Mouse (Mus musculus): ENCODE measurements around the gene Il17rd. TPM values are rescaled to one million over a fixed set of nuclear protein-coding genes. Genes with fewer than 3 reads are reported as not detected.

Il17rd gene
- polyA plus RNA-seq, 1 experiment from 2014 or later = 5.4 TPM

DNA sequence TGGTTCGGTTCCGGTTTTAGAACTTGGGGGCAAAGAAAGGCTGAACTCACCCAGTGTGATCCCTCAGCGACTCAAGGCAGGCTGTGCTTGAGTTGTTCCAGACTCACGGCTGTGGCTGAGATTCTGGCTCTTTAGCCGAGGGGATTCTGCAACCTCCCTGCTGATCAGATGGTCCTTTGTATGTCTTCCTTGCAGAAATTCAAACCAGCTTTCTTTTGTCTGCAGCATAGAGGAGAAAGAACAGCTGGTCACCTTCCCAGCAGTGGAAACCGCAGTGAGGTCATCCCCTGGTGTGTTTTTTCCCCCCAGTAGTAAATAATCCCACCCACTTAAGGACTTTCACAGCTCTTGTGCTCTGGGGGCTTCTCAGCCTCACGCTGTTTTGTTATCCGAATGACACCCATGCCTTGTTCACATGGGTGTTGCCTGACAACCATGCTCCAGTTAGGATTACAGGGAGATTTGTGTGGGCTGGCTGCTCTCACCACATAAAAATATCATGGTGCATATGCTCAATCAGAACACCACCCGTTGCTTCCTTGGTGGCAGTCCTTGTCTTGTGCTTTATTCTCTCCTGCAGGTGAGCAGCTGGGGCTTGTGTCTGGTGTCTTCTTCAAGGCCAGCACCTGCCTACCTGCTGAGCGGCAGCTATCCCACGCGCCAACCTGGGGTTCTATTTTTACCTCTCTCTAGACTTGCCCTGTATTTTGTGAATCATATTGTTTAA is 67.2 kb downstream of the Il17rd start:
- ATAC-seq (ENCODE audit: low FRiP score) = no peak
- Histone ChIP-seq H3K9ac (no peak overlapping the region), H3K9me3 (no peaks in the 10 kb centered on the region), H3K27me3 (no peaks in the 10 kb centered on the region), H3K4me3 (replicated peaks) (no peak overlapping the region), H3K27ac (0 out of 2 replicates have a peak overlapping the region, but pooled peaks have one; percentile 25), H3K4me1 (peaks cover 9% of the 10 kb centered on the region), H3K36me3 (replicated peaks) (no peaks in the 10 kb centered on the region), H3K4me2 (no peak overlapping the region)
- WGBS = 65% methylated on average over 12 of the region's 12 CpGs

DNA sequence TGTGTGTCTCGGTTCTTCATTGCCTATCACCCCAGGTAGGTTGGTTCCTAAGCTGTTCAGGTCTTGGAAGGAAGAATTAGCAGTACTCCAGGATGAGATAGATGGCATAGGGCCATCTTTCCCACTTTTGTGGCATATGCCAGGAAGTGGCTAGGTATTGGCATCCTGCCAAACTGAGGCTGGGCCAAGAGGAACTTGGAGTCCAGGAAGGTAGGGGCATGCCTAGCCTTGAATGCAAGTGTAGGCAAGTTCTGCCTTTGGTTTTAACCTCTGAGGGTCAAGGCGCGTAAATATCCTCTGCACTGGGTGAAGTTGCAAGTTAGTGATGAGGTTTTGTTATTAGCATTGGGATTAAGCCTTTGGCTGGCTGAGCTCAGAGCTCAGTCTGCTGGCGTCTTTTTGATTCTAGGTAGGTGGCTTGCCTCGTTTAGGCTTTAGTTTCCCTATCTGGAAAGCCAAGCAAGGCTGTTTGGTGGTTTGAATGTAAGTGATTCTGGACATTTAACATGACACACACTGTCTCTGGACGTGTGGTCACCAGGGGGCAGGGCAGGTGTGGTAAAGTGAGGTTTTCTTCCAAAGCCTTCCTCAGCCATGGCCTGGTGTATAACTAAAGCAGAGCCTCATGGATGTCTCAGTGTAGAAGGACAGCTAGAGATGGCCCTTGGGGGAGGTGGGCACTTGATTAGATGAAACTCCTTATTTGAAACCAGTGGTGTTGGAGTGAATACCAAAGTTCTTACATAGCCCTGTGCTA is 70.2 kb downstream of the Il17rd start:
- H3K36me3 ChIP-seq (replicated peaks) = no peaks in the 10 kb centered on the region
- no peak overlapping the region for H3K4me3 ChIP-seq (replicated peaks)
- 73% methylated on average over 6 of the region's 6 CpGs for WGBS
- ATAC-seq (ENCODE audit: low FRiP score) = no peak
- peaks cover 11% of the 10 kb centered on the region for H3K27me3 ChIP-seq
- no peak overlapping the region for H3K27ac ChIP-seq
- no peaks in the 10 kb centered on the region for H3K9me3 ChIP-seq
- H3K9ac ChIP-seq = no peak overlapping the region
- no peak overlapping the region for H3K4me2 ChIP-seq
- peaks cover 9% of the 10 kb centered on the region for H3K4me1 ChIP-seq

DNA sequence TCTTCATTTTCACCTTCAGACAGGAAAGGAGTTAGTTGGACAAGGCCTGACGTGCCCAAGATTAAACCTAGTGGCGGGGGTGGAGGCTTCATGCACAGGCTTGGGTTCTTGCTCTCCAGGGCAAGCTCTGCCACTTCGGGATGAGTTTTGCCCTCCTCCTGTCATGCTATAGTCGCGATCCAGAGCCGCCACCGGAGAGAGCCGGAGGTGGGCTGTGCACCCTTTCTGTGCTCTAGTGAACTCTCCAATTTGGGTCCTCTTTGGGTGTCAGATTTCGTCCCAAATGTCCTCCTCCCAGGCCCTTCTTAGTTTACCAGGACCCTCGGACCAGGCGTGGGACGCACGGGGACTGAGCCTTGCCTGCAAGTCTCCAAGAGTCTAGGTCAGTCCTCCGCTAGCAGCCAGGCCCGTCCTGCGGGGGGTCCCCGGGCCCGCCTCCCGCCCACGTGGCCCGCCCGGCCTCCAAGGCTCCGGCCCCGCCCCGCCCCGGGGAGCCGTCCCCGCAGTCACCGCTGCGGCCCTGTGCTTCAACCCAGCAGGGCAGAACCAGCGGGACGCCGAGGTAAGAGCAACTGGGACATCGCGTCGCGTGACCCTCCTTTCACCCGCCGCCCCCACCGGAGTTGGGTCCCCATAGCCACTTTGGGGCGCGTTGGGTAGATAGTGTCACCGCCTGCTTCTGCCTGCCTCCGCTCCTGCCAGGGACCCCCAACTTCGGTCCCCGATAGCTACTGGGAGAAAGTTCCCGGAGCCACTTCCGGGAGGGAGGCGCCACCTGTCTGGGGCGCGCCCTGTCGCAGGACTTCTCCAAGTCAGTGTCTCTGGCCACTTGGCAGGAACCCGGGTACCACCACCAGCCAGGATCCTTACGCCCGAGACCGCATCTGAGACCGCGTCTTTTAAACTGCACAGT is 75.9 kb downstream of the Il17rd start, which contains the start of gene Arhgef3:
Gene Arhgef3 (plus strand): TSS at position 538 of the 913 bp plus-strand sequence.
- ATAC-seq (ENCODE audit: low FRiP score) = peak; percentile 49; the same call in 1 of the 2 replicates
- peaks cover 55% of the 10 kb centered on the region for H3K27me3 ChIP-seq

DNA sequence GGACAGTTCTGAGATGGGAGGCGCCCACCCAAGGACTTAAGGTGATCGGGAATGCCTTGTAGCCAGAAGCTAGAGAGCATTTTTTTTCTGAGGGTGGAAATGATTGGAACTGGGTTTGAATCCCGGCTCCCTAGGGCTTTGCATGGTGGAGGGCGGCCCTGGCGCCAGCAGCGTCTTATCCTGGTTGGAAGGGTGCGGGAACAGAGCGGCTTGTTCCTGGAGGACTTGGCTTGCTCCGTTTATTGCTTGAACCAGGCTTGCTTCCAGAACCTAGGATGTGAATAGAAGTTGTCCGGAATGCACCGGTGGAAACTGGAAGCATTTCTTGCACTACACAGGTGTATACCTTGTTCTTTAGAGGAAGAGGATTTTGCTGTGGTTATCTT is 76.5 kb downstream of the Il17rd start:
- no peak overlapping the region for H3K9ac ChIP-seq
- ATAC-seq (ENCODE audit: low FRiP score) = no peak
- no peak overlapping the region for H3K27ac ChIP-seq
- peak overlapping the region; percentile 91 for H3K4me2 ChIP-seq
- H3K4me1 ChIP-seq = peaks cover 14% of the 10 kb centered on the region
- H3K9me3 ChIP-seq = no peaks in the 10 kb centered on the region
- H3K36me3 ChIP-seq (replicated peaks) = no peaks in the 10 kb centered on the region
- H3K4me3 ChIP-seq (replicated peaks) = peak overlapping the region; percentile 48
- 14% methylated on average over 11 of the region's 11 CpGs for WGBS
- H3K27me3 ChIP-seq = peaks cover 55% of the 10 kb centered on the region

More for the DNA sequence above, 75.9 kb downstream of the Il17rd start, which contains the start of gene Arhgef3:
- Histone ChIP-seq H3K9ac (peak within 1 kb of the TSS; percentile 56), H3K9me3 (no peaks in the 10 kb centered on the region), H3K4me2 (peak within 1 kb of the TSS; percentile 91), H3K4me3 (replicated peaks) (peak within 1 kb of the TSS; percentile 48), H3K36me3 (replicated peaks) (no peaks in the 10 kb centered on the region), H3K27ac (no peak within 1 kb of the TSS), H3K4me1 (peaks cover 14% of the 10 kb centered on the region)
- WGBS = under 1% methylated on average over 58 of the region's 58 CpGs

DNA sequence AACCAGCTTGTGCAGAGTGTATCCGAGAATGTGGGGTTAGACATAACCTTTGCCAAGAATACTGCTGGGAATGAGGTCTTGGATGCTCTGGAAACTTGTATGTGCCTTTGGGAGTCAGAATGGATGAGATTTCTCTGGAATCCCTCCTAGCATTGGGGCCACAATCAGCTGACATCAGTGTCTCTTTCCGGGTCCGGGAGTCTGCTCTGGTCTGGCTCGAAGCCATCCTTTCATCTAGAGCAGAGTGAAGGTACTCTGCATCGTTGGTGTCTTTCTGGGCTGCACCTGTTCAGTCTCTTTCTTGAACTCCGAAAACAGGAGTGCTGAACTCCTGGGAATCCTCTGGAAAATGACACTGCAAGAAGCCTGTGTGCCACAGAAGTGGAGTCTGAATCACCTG is 77.2 kb downstream of the Il17rd start:
- H3K4me1 ChIP-seq = peaks cover 14% of the 10 kb centered on the region
- H3K4me2 ChIP-seq = no peak overlapping the region
- H3K9ac ChIP-seq = no peak overlapping the region
- H3K4me3 ChIP-seq (replicated peaks) = no peak overlapping the region
- no peaks in the 10 kb centered on the region for H3K9me3 ChIP-seq
- no peaks in the 10 kb centered on the region for H3K36me3 ChIP-seq (replicated peaks)
- H3K27ac ChIP-seq = no peak overlapping the region
- ATAC-seq (ENCODE audit: low FRiP score) = no peak
- 84% methylated on average over 6 of the region's 6 CpGs for WGBS
- peaks cover 55% of the 10 kb centered on the region for H3K27me3 ChIP-seq

DNA sequence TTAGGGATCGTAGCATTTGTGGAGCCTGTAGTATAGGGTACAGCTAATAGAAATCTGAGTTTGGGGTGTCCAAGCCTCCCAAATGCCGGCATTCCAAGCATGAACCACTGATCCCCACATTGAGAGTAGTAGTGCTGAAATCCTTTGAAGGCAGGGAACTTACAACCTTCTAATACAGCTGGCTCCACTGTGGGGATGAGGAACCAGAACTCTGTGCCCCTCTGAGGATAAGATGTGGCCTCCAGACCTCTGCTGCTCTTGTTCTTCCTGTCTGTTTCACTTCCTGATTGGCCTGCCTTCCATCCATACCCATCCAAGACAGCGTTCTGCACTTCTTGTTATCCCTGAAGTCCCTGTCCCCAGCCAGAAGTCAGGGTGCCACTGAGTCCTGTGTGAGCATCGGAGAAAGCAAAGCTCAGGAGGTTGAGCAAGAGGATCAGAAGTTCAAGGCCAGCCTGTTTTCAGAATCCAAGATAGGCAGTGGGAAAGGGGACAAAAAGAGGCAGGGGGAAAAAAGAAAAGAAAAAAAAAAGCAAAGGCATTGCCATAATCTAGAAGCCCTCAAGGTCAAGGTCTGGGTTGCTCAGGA is 77.9 kb downstream of the Il17rd start:
- no peak overlapping the region for H3K27ac ChIP-seq
- H3K4me1 ChIP-seq = peaks cover 14% of the 10 kb centered on the region
- H3K9ac ChIP-seq = no peak overlapping the region
- ATAC-seq (ENCODE audit: low FRiP score) = no peak
- H3K36me3 ChIP-seq (replicated peaks) = no peaks in the 10 kb centered on the region
- H3K4me3 ChIP-seq (replicated peaks) = no peak overlapping the region
- H3K4me2 ChIP-seq = no peak overlapping the region
- H3K9me3 ChIP-seq = no peaks in the 10 kb centered on the region
- WGBS = 85% methylated on average over 4 of the region's 4 CpGs
- peaks cover 55% of the 10 kb centered on the region for H3K27me3 ChIP-seq

DNA sequence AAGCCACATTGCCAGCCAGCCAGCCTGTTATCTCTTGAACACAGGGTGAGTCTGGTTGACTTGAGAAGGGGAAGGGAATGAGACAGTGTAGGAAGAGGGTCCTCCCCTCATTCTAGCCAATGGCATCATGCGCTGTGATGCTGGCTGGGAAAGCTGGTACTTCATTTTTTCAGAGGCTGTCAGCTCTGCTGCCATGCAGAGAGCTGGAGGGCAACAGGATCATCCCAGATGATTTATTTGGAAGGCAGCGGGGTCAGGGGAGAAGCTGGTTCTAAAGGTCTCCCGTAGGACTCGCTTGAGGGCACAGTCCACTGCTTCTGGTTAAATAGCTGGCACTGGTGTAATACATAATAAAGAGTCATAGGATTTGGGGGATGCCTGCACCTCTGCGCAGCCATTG is 79.8 kb downstream of the Il17rd start:
- ATAC-seq (ENCODE audit: low FRiP score) = no peak
- Histone ChIP-seq H3K4me1 (peaks cover 14% of the 10 kb centered on the region), H3K9me3 (no peaks in the 10 kb centered on the region), H3K36me3 (replicated peaks) (no peaks in the 10 kb centered on the region), H3K4me3 (replicated peaks) (no peak overlapping the region), H3K27ac (no peak overlapping the region), H3K9ac (no peak overlapping the region), H3K27me3 (peaks cover 47% of the 10 kb centered on the region), H3K4me2 (no peak overlapping the region)
- 88% methylated on average over 5 of the region's 5 CpGs for WGBS

DNA sequence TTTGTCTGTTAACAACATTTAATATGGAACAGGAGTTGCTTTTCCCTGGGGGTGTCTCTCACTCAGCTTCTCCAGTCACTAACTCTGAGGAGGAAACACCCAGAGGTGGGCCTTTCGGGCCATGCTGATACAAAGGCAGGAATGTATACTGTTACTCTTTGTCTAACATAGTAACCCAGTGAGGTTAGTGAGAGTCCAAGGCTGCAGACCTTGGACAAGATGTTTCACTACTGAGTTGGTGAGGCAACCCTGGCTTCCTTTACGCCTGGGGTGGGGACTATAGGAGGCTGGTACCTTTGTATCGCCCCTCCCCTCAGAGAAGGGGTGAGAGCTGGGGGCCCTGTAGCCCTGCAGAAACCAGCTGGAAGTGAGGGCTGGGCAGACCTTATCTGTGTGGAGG is 83.9 kb downstream of the Il17rd start:
- no peak overlapping the region for H3K4me3 ChIP-seq (replicated peaks)
- H3K27ac ChIP-seq = no peak overlapping the region
- H3K4me2 ChIP-seq = no peak overlapping the region
- no peak for ATAC-seq (ENCODE audit: low FRiP score)
- H3K27me3 ChIP-seq = peaks cover 10% of the 10 kb centered on the region
- WGBS = 78% methylated on average over 3 of the region's 3 CpGs
- no peaks in the 10 kb centered on the region for H3K9me3 ChIP-seq
- H3K4me1 ChIP-seq = no peaks in the 10 kb centered on the region
- H3K9ac ChIP-seq = no peak overlapping the region
- H3K36me3 ChIP-seq (replicated peaks) = no peaks in the 10 kb centered on the region

DNA sequence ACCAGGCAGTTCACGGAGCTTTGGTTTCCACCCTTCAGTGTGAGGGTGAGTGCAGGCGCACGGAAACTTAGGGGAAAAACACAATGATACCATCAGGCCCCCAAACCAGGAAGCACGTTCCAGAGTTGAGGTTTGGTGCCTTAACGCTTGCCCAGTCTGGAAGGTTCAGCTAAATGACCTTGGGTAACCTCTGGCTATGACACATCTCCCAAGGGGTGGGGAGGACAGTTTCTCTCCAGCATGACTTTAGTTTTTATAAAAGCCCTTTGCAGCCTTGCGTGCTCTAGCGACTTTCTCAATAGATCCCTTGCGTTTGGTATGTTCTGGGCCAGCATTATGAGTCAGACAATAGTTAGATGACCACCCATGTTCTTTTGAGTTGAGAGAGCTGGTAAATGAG is 84.8 kb downstream of the Il17rd start:
- WGBS = 56% methylated on average over 8 of the region's 8 CpGs
- no peak overlapping the region for H3K4me2 ChIP-seq
- no peaks in the 10 kb centered on the region for H3K4me1 ChIP-seq
- H3K4me3 ChIP-seq (replicated peaks) = no peak overlapping the region
- no peak overlapping the region for H3K9ac ChIP-seq
- no peak for ATAC-seq (ENCODE audit: low FRiP score)
- H3K27ac ChIP-seq = no peak overlapping the region
- no peaks in the 10 kb centered on the region for H3K9me3 ChIP-seq
- no peaks in the 10 kb centered on the region for H3K36me3 ChIP-seq (replicated peaks)
- H3K27me3 ChIP-seq = peaks cover 1% of the 10 kb centered on the region

DNA sequence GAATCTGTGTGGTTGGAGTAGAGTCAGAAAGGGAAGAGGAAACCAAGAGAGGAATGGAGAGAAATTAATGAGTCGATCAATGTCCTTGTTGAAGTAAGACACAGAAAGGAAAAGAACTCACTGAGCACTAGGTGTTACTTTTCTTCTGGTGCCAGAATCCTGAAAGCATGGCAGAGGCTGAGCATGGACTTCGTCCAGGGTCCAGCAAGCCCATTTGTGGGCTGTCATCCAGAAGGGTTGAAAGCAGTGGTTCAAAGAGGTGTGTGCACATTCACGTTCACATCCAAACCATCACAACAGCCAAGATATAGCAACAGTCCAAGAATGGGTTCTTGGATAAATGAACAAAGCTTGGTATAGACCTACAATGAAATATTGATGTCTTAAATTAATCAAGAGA is 91.3 kb downstream of the Il17rd start:
- no peaks in the 10 kb centered on the region for H3K27me3 ChIP-seq
- H3K36me3 ChIP-seq (replicated peaks) = no peaks in the 10 kb centered on the region
- no peak overlapping the region for H3K4me2 ChIP-seq
- no peak overlapping the region for H3K4me3 ChIP-seq (replicated peaks)
- H3K9me3 ChIP-seq = no peaks in the 10 kb centered on the region
- no peak overlapping the region for H3K27ac ChIP-seq
- no peak overlapping the region for H3K9ac ChIP-seq
- no peak for ATAC-seq (ENCODE audit: low FRiP score)
- 92% methylated on average over 3 of the region's 3 CpGs for WGBS
- no peaks in the 10 kb centered on the region for H3K4me1 ChIP-seq

DNA sequence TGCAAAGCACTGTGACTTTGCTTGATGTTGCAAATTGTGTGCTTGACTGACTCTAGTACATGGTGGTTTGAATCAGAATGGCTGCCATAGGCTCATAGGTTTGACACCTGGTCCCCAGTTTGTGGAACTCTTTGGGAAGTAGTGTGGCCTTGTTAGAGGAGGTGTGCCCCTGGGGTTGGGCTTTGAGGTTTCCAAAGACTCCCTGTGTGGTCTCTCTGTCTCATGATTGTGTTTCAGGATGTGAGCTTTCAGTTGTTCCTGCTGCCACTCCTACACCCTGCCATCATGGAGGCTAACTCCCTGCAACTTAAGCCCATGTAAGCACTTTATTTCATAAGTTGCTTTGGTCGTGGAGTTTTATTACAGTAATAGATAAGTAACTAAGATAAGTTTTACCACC is 91.9 kb downstream of the Il17rd start:
- 79% methylated on average over 1 of the region's 1 CpGs for WGBS
- Histone ChIP-seq H3K27me3 (no peaks in the 10 kb centered on the region), H3K36me3 (replicated peaks) (no peaks in the 10 kb centered on the region), H3K4me3 (replicated peaks) (no peak overlapping the region), H3K9ac (no peak overlapping the region), H3K9me3 (no peaks in the 10 kb centered on the region), H3K4me1 (no peaks in the 10 kb centered on the region), H3K4me2 (no peak overlapping the region), H3K27ac (no peak overlapping the region)
- no peak for ATAC-seq (ENCODE audit: low FRiP score)

DNA sequence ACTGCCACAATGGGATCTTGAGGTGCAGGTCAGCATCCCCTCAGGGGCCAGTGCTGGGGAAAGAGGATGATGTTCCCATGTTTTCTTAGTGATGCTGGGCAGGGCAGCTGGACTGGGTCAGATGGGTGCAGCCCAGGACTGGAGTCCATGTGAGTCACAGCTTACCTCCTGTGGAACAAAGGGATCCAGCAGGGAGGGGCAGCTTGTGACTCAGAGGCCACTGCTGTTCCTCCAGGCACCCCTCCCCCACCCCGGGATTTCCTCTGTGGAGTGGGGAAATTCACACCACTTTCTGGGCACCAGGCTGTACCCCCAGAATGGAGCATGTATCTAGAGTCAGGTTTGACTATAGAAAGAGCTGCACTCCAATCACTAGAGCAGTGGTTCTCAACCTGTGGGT is 92.8 kb downstream of the Il17rd start:
- ATAC-seq (ENCODE audit: low FRiP score) = no peak
- no peaks in the 10 kb centered on the region for H3K27me3 ChIP-seq
- no peaks in the 10 kb centered on the region for H3K4me1 ChIP-seq
- no peak overlapping the region for H3K27ac ChIP-seq
- WGBS = 72% methylated on average over 1 of the region's 1 CpGs
- no peak overlapping the region for H3K9ac ChIP-seq
- no peaks in the 10 kb centered on the region for H3K36me3 ChIP-seq (replicated peaks)
- H3K4me3 ChIP-seq (replicated peaks) = no peak overlapping the region
- no peaks in the 10 kb centered on the region for H3K9me3 ChIP-seq
- no peak overlapping the region for H3K4me2 ChIP-seq

Data from forebrain, embryonic 12.5 days (tissue).